Mouse (Mus musculus) thymus, adult 2 months (tissue): ENCODE data around the gene Net1.

Experiments
- CTCF ChIP-seq: fragments of 200-500 bp; IDR thresholded peaks from 2 replicates; pipeline ENCODE4 v1.5.1; 2012; ENCODE audit warnings: mild to moderate bottlenecking, control low read depth, low read length, moderate library complexity, borderline replicate concordance; ENCODE audit not compliant: control insufficient read depth, poor library complexity, insufficient read depth; ENCODE audit errors: extremely low read depth
- POLR2A ChIP-seq: fragments of 200-500 bp; IDR thresholded peaks from 2 replicates; pipeline ENCODE4 v1.6.1; 2012; ENCODE audit warnings: mild to moderate bottlenecking, low read length, control low read depth, moderate library complexity; ENCODE audit not compliant: control insufficient read depth, poor library complexity, insufficient read depth; ENCODE audit errors: extremely low read depth

DNA sequence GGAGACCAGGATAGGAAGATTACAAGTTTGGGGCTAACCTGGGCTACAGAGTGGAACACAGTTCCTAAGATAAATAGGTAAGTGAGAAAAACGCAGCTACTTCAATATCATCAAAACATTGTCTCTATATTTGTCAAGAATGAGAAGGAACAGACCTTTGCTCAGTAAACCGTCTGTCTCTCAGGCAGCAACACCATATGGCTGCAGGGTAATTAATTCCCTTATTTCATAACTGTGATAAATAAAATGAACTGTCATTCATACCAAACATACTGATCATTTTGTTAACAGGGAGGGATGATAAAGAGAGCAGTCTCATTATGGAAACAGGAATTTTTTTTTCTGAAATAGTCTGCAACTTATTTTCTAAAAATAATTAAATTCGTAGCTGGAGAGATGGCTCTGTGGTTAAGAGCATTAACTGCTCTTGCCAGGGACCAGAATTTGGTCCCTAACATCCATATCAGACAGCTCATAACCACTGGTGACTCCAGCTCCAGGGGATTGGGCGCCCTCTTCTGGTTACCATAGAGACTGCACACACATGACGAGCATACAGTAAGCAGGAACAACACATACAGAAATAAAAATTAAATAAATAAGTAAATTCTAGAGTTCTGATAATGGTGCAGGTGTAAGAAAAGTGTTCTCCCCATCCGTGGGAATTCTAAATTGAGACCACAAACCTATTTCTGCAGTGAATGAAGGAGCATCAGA lies 33.3 kb upstream of the Net1 start:
- TF ChIP-seq CTCF = no peak
- no peak for TF ChIP-seq POLR2A
